Mouse (Mus musculus): ENCODE data around the gene Rrp1b.

GRCm38 (mm10) chr17:32063654-32064053, 27.8 kb downstream of the Rrp1b start:
- TF ChIP-seq CTCF (IDR thresholded peaks at IDR 0.05; ENCODE audit: low read depth) = no peak
- no peak for TF ChIP-seq EP300 (IDR thresholded peaks at IDR 0.05; ENCODE audit: low read depth)
